Mouse (Mus musculus): ENCODE measurements around the gene Gja1. TPM values are rescaled to one million over a fixed set of nuclear protein-coding genes. Genes with fewer than 3 reads are reported as not detected.
"Not testable (repeated sequence)": the region's sequence is repeated elsewhere in the genome, so short reads cannot be mapped to it uniquely, and the experiment has no call there.

The Gja1 gene
- polyA plus RNA-seq, 1 experiment from 2014 or later: 141 TPM

DNA sequence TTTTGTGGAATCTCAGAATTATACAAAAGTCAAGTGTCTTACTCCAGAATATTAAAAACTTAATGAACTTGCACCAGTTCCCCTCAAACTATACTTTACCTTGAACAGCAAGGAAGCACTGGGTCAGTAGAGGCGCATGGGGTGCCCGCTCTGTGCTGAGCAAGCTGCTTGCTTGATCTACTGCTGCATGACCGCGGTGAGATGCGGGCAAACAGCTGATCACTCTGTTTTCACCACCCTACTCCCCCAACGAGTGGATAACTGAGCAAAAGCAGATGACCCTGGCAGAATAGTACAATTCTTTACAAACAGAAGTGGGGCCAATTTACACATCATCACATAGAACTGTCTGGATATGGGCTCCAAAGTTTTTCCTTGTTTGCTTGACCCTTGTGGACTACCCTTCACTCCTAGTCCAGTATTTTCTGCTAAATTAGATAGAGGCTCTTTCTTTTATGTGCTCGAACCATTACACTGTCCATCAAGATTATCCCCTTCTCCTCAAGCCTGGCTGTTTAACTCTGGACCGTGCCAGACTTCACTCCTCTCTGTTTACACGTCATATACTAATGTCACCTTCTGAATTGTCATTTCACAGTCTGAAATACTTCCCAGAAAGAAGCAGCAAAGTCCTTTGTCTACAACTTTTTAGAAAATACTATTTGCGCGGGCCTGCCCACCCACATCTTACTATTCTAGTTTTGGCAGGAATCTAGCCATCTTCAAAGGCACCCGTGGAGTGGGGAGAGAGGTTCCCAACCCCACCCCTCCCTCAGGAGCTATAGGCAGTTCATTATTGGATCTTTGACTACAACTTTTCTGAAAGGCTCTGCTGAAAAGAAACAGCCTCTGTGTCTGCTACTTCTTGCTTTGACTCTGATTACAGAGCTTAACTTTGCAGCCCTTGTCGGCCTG, 8.3 kb downstream of the Gja1 start:
- peaks cover 10% of the 10 kb centered on the region for H3K36me3 ChIP-seq (ENCODE audit: control insufficient read depth, insufficient read depth, low read length)
- 61% methylated on average over 13 of the region's 13 CpGs for WGBS

DNA sequence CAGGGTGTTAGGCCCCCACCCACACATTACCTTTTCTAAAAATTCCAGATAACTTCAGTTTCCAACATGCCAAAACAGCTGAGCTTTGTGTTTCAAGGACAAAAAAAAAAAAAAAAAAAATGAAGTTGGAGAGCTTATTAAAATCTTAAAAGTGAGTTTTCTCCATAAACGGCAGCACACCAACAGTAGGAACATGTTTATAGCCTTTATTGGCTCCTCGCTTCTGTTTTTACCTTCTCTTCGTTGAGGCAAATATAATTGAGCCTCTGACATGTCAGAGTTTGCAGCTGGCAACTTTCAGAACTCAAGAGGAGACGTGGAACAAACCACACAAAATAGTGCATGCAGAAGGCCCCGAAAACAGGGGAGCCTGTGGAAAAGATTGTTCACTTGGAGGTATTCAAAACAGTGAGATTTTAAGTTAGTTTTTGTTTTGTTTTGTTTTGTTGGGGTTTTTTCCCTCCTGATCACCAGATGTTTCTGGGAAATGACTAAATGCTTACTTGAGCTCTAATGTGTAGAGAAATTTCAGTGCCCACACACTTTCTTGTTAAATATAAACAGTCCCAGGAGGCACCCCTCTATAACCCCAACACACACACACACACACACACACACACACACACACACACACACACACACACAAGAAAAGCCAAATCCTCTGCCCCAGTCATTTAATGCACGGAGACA, 16.1 kb downstream of the Gja1 start:
- Histone ChIP-seq H3K27ac (replicated peaks) (no peak overlapping the region), H3K4me2 (replicated peaks; ENCODE audit: low read depth) (no peak overlapping the region), H3K36me3 (ENCODE audit: control insufficient read depth, insufficient read depth, low read length) (peaks cover 6% of the 10 kb centered on the region), H3K27me3 (ENCODE audit: control insufficient read depth, insufficient read depth, low read length) (no peaks in the 10 kb centered on the region), H3K9ac (ENCODE audit: low read length) (no peak overlapping the region), H3K4me3 (ENCODE audit: low read depth, low read length) (no peak overlapping the region), H3K9me3 (ENCODE audit: control insufficient read depth, low read length) (no peaks in the 10 kb centered on the region), H3K4me1 (replicated peaks; ENCODE audit: control insufficient read depth, insufficient read depth) (no peaks in the 10 kb centered on the region)
- TF ChIP-seq CTCF (IDR thresholded peaks at IDR 0.05; ENCODE audit: low read depth): no peak
- no peak for TF ChIP-seq EP300 (optimal IDR thresholded peaks at IDR 0.05)
- ATAC-seq (ENCODE audit: low FRiP score, low TSS enrichment) (no peak), DNase-seq (ENCODE audit: low spot score) (no peak)
- 47% methylated on average over 6 of the region's 6 CpGs for WGBS

More for the DNA sequence above, 8.3 kb downstream of the Gja1 start:
- Histone ChIP-seq H3K4me2 (replicated peaks; ENCODE audit: low read depth) (no peak overlapping the region), H3K4me1 (replicated peaks; ENCODE audit: control insufficient read depth, insufficient read depth) (no peaks in the 10 kb centered on the region), H3K4me3 (ENCODE audit: low read depth, low read length) (no peak overlapping the region), H3K27ac (replicated peaks) (no peak overlapping the region), H3K9me3 (ENCODE audit: control insufficient read depth, low read length) (no peaks in the 10 kb centered on the region), H3K9ac (ENCODE audit: low read length) (no peak overlapping the region), H3K27me3 (ENCODE audit: control insufficient read depth, insufficient read depth, low read length) (no peaks in the 10 kb centered on the region)
- DNase-seq (ENCODE audit: low spot score) (no peak), ATAC-seq (ENCODE audit: low FRiP score, low TSS enrichment) (no peak)
- no peak for TF ChIP-seq EP300 (optimal IDR thresholded peaks at IDR 0.05)
- no peak for TF ChIP-seq CTCF (IDR thresholded peaks at IDR 0.05; ENCODE audit: low read depth)

DNA sequence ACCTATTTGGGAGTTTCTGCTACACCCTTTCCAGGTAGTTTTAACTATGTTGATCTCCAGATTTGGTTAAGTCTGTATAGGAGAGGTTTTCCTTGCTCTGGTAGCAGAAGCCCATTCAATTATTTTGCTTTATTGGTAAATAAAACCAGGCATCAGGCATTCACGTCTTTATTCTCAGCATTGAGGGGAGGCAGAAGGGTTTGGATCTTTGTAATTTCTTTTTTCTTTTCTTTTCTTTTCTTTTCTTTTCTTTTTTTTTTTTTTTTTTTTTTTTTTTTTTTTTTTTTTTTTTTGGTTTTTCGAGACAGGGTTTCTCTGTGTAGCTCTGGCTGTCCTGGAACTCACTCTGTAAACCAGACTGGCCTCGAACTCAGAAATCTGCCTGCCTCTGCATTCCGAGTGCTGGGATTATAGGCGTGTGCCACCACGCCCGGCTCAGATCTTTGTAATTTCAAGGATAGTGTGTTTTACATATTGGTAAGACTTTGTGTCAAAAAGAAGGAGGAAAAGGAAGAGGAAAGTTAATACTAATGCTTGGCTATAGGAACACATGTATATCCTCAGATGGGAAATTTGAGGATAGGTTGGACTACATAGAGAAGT, 16.8 kb downstream of the Gja1 start:
- H3K36me3 ChIP-seq (ENCODE audit: control insufficient read depth, insufficient read depth, low read length); H3K4me2 ChIP-seq (replicated peaks; ENCODE audit: low read depth); ATAC-seq (ENCODE audit: low FRiP score, low TSS enrichment); H3K4me1 ChIP-seq (replicated peaks; ENCODE audit: control insufficient read depth, insufficient read depth); H3K9me3 ChIP-seq (ENCODE audit: control insufficient read depth, low read length); H3K27ac ChIP-seq (replicated peaks); H3K27me3 ChIP-seq (ENCODE audit: control insufficient read depth, insufficient read depth, low read length); H3K9ac ChIP-seq (ENCODE audit: low read length); H3K4me3 ChIP-seq (ENCODE audit: low read depth, low read length); DNase-seq (ENCODE audit: low spot score): not testable (repeated sequence)
- WGBS: 88% methylated on average over 7 of the region's 7 CpGs

DNA sequence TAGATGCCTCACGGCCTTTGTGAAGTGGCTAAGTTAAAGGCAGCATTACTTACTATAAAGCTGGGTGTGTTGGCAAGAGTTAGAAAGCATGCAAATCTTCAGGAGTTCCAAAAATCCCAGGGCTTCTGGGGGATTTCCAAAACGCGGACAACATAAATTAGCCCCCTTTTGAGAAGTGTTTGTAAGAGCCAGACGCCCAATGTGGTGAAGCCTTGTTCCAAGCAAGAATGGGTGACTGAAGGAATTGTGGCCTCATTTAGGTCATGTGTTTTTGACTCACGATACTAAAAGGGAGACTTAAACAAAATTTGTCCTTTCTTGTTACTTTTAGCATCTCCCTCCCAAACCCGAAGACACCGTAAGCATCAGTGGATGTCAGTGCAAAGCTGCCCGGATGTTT, 20.7 kb downstream of the Gja1 start:
- Histone ChIP-seq H3K4me2 (replicated peaks; ENCODE audit: low read depth) (no peak overlapping the region), H3K27me3 (ENCODE audit: control insufficient read depth, insufficient read depth, low read length) (no peaks in the 10 kb centered on the region), H3K9me3 (ENCODE audit: control insufficient read depth, low read length) (no peaks in the 10 kb centered on the region), H3K27ac (replicated peaks) (no peak overlapping the region), H3K9ac (ENCODE audit: low read length) (no peak overlapping the region), H3K36me3 (ENCODE audit: control insufficient read depth, insufficient read depth, low read length) (no peaks in the 10 kb centered on the region), H3K4me1 (replicated peaks; ENCODE audit: control insufficient read depth, insufficient read depth) (no peaks in the 10 kb centered on the region), H3K4me3 (ENCODE audit: low read depth, low read length) (no peak overlapping the region)
- WGBS: 68% methylated on average over 8 of the region's 8 CpGs
- DNase-seq (ENCODE audit: low spot score) (no peak), ATAC-seq (ENCODE audit: low FRiP score, low TSS enrichment) (no peak)
- TF ChIP-seq EP300 (optimal IDR thresholded peaks at IDR 0.05) (no peak), CTCF (IDR thresholded peaks at IDR 0.05; ENCODE audit: low read depth) (no peak)

DNA sequence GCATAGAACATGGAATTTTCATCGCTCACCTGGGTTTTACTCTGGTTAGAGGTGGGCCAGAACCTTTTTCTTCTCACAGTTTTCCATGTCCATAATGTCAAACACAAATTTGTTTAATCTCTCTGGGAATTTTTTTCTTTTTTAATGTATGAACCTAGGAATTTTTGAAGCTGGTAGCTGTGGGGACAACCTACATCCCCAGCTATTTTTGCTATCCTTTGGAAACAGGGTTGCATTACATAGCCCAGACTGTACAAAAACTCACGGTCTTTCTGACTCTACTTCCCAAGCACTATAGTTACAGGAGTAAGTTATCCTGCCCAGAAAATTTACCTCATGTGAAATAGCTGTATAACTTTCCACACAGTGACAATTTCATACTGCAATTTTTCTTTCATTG, 21.2 kb downstream of the Gja1 start:
- Histone ChIP-seq H3K4me2 (replicated peaks; ENCODE audit: low read depth) (no peak overlapping the region), H3K4me3 (ENCODE audit: low read depth, low read length) (no peak overlapping the region), H3K4me1 (replicated peaks; ENCODE audit: control insufficient read depth, insufficient read depth) (no peaks in the 10 kb centered on the region), H3K27ac (replicated peaks) (no peak overlapping the region), H3K36me3 (ENCODE audit: control insufficient read depth, insufficient read depth, low read length) (no peaks in the 10 kb centered on the region), H3K9me3 (ENCODE audit: control insufficient read depth, low read length) (no peaks in the 10 kb centered on the region), H3K27me3 (ENCODE audit: control insufficient read depth, insufficient read depth, low read length) (no peaks in the 10 kb centered on the region), H3K9ac (ENCODE audit: low read length) (no peak overlapping the region)
- 94% methylated on average over 2 of the region's 2 CpGs for WGBS
- ATAC-seq (ENCODE audit: low FRiP score, low TSS enrichment) (no peak), DNase-seq (ENCODE audit: low spot score) (no peak)
- TF ChIP-seq CTCF (IDR thresholded peaks at IDR 0.05; ENCODE audit: low read depth) (no peak), EP300 (optimal IDR thresholded peaks at IDR 0.05) (no peak)

DNA sequence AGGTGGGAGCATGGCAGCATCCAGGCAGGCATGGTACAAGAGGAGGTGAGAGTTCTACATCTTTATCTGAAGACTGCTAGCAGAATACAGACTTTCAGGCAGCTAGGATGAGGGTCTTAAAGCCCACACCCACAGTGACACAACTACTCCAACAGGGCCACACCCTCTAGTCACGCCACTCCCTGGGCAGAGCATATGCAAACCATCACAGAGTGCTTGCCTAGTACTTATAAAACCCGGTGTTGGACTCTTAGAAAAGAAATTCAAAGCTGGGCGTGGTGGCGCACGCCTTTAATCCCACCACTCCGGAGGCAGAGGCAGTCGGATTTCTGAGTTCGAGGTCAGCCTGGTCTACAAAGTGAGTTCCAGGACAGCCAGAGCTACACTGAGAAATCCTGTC, 24.3 kb downstream of the Gja1 start:
- not testable (repeated sequence) for H3K4me2 ChIP-seq (replicated peaks; ENCODE audit: low read depth); H3K36me3 ChIP-seq (ENCODE audit: control insufficient read depth, insufficient read depth, low read length); H3K9me3 ChIP-seq (ENCODE audit: control insufficient read depth, low read length); ATAC-seq (ENCODE audit: low FRiP score, low TSS enrichment); H3K9ac ChIP-seq (ENCODE audit: low read length); DNase-seq (ENCODE audit: low spot score); H3K27ac ChIP-seq (replicated peaks); H3K27me3 ChIP-seq (ENCODE audit: control insufficient read depth, insufficient read depth, low read length); H3K4me1 ChIP-seq (replicated peaks; ENCODE audit: control insufficient read depth, insufficient read depth); H3K4me3 ChIP-seq (ENCODE audit: low read depth, low read length)
- 89% methylated on average over 8 of the region's 8 CpGs for WGBS

Measured in stomach, postnatal 0 days (tissue).